Mouse (Mus musculus): ENCODE measurements around the gene Arpc3.
"Not testable (repeated sequence)": the region's sequence is repeated elsewhere in the genome, so short reads cannot be mapped to it uniquely, and the experiment has no call there.

Arpc3 gene

GRCm38 (mm10) chr5:122411892-122412291 lies 20.2 kb downstream of the Arpc3 start:
- Histone ChIP-seq H3K27me3 (ENCODE audit: control insufficient read depth, insufficient read depth, low read length, poor library complexity, severe bottlenecking) (no peaks in the 10 kb centered on the region), H3K36me3 (ENCODE audit: control insufficient read depth, insufficient read depth, low read length, poor library complexity, severe bottlenecking) (peaks cover 8% of the 10 kb centered on the region)
- no peak for DNase-seq (ENCODE audit: low read depth, low spot score)

- Histone ChIP-seq H3K36me3 (ENCODE audit: control insufficient read depth, insufficient read depth, low read length, poor library complexity, severe bottlenecking) (peaks cover 8% of the 10 kb centered on the region; the same call in 1 of the 2 replicates), H3K27me3 (ENCODE audit: control insufficient read depth, insufficient read depth, low read length, poor library complexity, severe bottlenecking) (no peaks in the 10 kb centered on the region)
- DNase-seq (ENCODE audit: low read depth, low spot score), result no peak
Measured at GRCm38 (mm10) chr5:122412826-122413225, 21.1 kb downstream of the Arpc3 start.

GRCm38 (mm10) chr5:122414351-122414750 lies 22.7 kb downstream of the Arpc3 start:
- H3K36me3 ChIP-seq (ENCODE audit: control insufficient read depth, insufficient read depth, low read length, poor library complexity, severe bottlenecking), result peaks cover 8% of the 10 kb centered on the region; the same call in 1 of the 2 replicates
- DNase-seq (ENCODE audit: low read depth, low spot score), result no peak
- no peaks in the 10 kb centered on the region for H3K27me3 ChIP-seq (ENCODE audit: control insufficient read depth, insufficient read depth, low read length, poor library complexity, severe bottlenecking)

GRCm38 (mm10) chr5:122415465-122415864 lies 23.8 kb downstream of the Arpc3 start:
- no peak for DNase-seq (ENCODE audit: low read depth, low spot score)
- H3K36me3 ChIP-seq (ENCODE audit: control insufficient read depth, insufficient read depth, low read length, poor library complexity, severe bottlenecking), result 0 out of 2 replicates have a peak, but pooled peaks cover 2% of the 10 kb centered on the region

GRCm38 (mm10) chr5:122420676-122421075 lies 29.0 kb downstream of the Arpc3 start:
- DNase-seq (ENCODE audit: low read depth, low spot score), result peak; percentile 62
- not testable (repeated sequence) for H3K27me3 ChIP-seq (ENCODE audit: control insufficient read depth, insufficient read depth, low read length, poor library complexity, severe bottlenecking); H3K36me3 ChIP-seq (ENCODE audit: control insufficient read depth, insufficient read depth, low read length, poor library complexity, severe bottlenecking)

More at GRCm38 (mm10) chr5:122415465-122415864, 23.8 kb downstream of the Arpc3 start:
- no peaks in the 10 kb centered on the region for H3K27me3 ChIP-seq (ENCODE audit: control insufficient read depth, insufficient read depth, low read length, poor library complexity, severe bottlenecking)

GRCm38 (mm10) chr5:122421271-122422068 lies 29.8 kb downstream of the Arpc3 start, which contains the start of gene Anapc7:
Anapc7 (plus strand) TSS chr5:122421693.
- Histone ChIP-seq H3K36me3 (ENCODE audit: control insufficient read depth, insufficient read depth, low read length, poor library complexity, severe bottlenecking) (no peaks in the 10 kb centered on the region), H3K27me3 (ENCODE audit: control insufficient read depth, insufficient read depth, low read length, poor library complexity, severe bottlenecking) (no peaks in the 10 kb centered on the region)
- DNase-seq (ENCODE audit: low read depth, low spot score), result no peak

- peak; percentile 85 for DNase-seq (ENCODE audit: low read depth, low spot score)
- no peaks in the 10 kb centered on the region for H3K36me3 ChIP-seq (ENCODE audit: control insufficient read depth, insufficient read depth, low read length, poor library complexity, severe bottlenecking)
- H3K27me3 ChIP-seq (ENCODE audit: control insufficient read depth, insufficient read depth, low read length, poor library complexity, severe bottlenecking), result no peaks in the 10 kb centered on the region
Measured at GRCm38 (mm10) chr5:122422071-122422964, 30.6 kb downstream of the Arpc3 start.

- no peak for DNase-seq (ENCODE audit: low read depth, low spot score)
- H3K27me3 ChIP-seq (ENCODE audit: control insufficient read depth, insufficient read depth, low read length, poor library complexity, severe bottlenecking), result no peaks in the 10 kb centered on the region
- H3K36me3 ChIP-seq (ENCODE audit: control insufficient read depth, insufficient read depth, low read length, poor library complexity, severe bottlenecking), result no peaks in the 10 kb centered on the region
Measured at GRCm38 (mm10) chr5:122423083-122423482, 31.4 kb downstream of the Arpc3 start.

- H3K36me3 ChIP-seq (ENCODE audit: control insufficient read depth, insufficient read depth, low read length, poor library complexity, severe bottlenecking), result peaks cover 3% of the 10 kb centered on the region; the same call in 1 of the 2 replicates
- DNase-seq (ENCODE audit: low read depth, low spot score), result no peak
Measured at GRCm38 (mm10) chr5:122425550-122425949, 33.9 kb downstream of the Arpc3 start.

GRCm38 (mm10) chr5:122430036-122430775 lies 38.5 kb downstream of the Arpc3 start:
- DNase-seq (ENCODE audit: low read depth, low spot score), result peak; percentile 16
- Histone ChIP-seq H3K36me3 (ENCODE audit: control insufficient read depth, insufficient read depth, low read length, poor library complexity, severe bottlenecking) (peaks cover 8% of the 10 kb centered on the region), H3K27me3 (ENCODE audit: control insufficient read depth, insufficient read depth, low read length, poor library complexity, severe bottlenecking) (no peaks in the 10 kb centered on the region)

More at GRCm38 (mm10) chr5:122425550-122425949, 33.9 kb downstream of the Arpc3 start:
- H3K27me3 ChIP-seq (ENCODE audit: control insufficient read depth, insufficient read depth, low read length, poor library complexity, severe bottlenecking), result no peaks in the 10 kb centered on the region

GRCm38 (mm10) chr5:122431221-122431620 lies 39.5 kb downstream of the Arpc3 start:
- no peak for DNase-seq (ENCODE audit: low read depth, low spot score)

GRCm38 (mm10) chr5:122434541-122434940 lies 42.9 kb downstream of the Arpc3 start:
- H3K36me3 ChIP-seq (ENCODE audit: control insufficient read depth, insufficient read depth, low read length, poor library complexity, severe bottlenecking), result peaks cover 20% of the 10 kb centered on the region
- no peaks in the 10 kb centered on the region for H3K27me3 ChIP-seq (ENCODE audit: control insufficient read depth, insufficient read depth, low read length, poor library complexity, severe bottlenecking)
- DNase-seq (ENCODE audit: low read depth, low spot score), result peak; percentile 23

More at GRCm38 (mm10) chr5:122431221-122431620, 39.5 kb downstream of the Arpc3 start:
- Histone ChIP-seq H3K36me3 (ENCODE audit: control insufficient read depth, insufficient read depth, low read length, poor library complexity, severe bottlenecking) (peaks cover 11% of the 10 kb centered on the region), H3K27me3 (ENCODE audit: control insufficient read depth, insufficient read depth, low read length, poor library complexity, severe bottlenecking) (no peaks in the 10 kb centered on the region)

- Histone ChIP-seq H3K27me3 (ENCODE audit: control insufficient read depth, insufficient read depth, low read length, poor library complexity, severe bottlenecking) (no peaks in the 10 kb centered on the region), H3K36me3 (ENCODE audit: control insufficient read depth, insufficient read depth, low read length, poor library complexity, severe bottlenecking) (peaks cover 25% of the 10 kb centered on the region)
- DNase-seq (ENCODE audit: low read depth, low spot score), result no peak
Measured at GRCm38 (mm10) chr5:122439400-122440094, 47.9 kb downstream of the Arpc3 start.

Data from splenic B cell, adult 2 months (primary cell).